Comparison of ENCODE assay signal across 26 mouse cellular contexts in the genomic region with DNA sequence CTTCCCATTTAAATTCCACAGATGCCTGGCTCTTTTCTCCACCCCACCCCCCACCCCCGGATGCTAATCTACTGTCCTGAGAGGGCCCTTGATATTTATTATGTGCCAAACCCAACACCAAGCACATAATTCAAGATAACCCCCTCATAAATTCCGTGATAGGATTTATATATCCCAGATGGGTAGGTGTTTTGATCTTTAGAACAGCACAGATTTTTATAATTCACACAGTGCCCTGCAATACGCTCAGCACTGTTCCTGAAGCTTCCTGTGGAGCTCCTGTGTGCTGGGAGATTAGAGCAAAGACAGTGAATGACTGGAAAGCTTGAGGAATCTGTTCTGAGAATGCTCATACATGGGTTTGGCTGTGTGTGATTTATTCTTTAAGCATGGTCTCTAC.
DNase-seq lines count a peak whose midpoint lies in the region; TF ChIP-seq lines count a peak whose summit lies in the region.
"Had no signal": no experiment of that assay in that cellular context is flagged by ENCODE, and none has a peak within 500 bp of the region (broad histone marks: within the 10 kb centered on the region; RNA-seq: fewer than 3 reads in every experiment).

No protein-coding gene starts in this region.

- 28% methylated on average over 3 of the region's 3 CpGs for WGBS in heart, embryonic 10.5 days
- WGBS in limb, embryonic 10.5 days: 8% methylated on average over 3 of the region's 3 CpGs

- H3K27me3 ChIP-seq in heart, embryonic 10.5 days (ENCODE audit: insufficient read depth, poor library complexity, severe bottlenecking): no peaks in the 10 kb centered on the region
- no peaks in the 10 kb centered on the region for H3K27me3 ChIP-seq in limb, embryonic 10.5 days (ENCODE audit: low read depth, poor library complexity, severe bottlenecking)
- H3K27me3 ChIP-seq: heart, embryonic 15.5 days; stomach, embryonic 15.5 days had no signal

- intact Hi-C loops in heart, postnatal 14 days (cut with DNase I): no loop called here
- intact Hi-C loops in left cerebral cortex, postnatal 25 days (cut with DNase I): no loop called here

- TF ChIP-seq CTCF in brain, embryonic 14.5 days (IDR thresholded peaks at IDR 0.05; ENCODE audit: borderline replicate concordance, extremely low read depth, insufficient read depth, insufficient read length): no peak

- peaks cover 22% of the 10 kb centered on the region for H3K4me1 ChIP-seq in heart, embryonic 10.5 days
- H3K4me1 ChIP-seq in limb, embryonic 10.5 days: peaks cover 45% of the 10 kb centered on the region
- H3K4me1 ChIP-seq: stomach, embryonic 15.5 days had no signal

- peak overlapping the region; percentile 36; the same call in 1 of the 2 replicates for H3K27ac ChIP-seq in heart, embryonic 10.5 days
- H3K27ac ChIP-seq in limb, embryonic 10.5 days: peak overlapping the region; percentile 74
- H3K27ac ChIP-seq: heart, embryonic 15.5 days; kidney, postnatal 0 days; left cerebral cortex, adult 2 months; liver, embryonic 14.5 days; stomach, embryonic 15.5 days had no signal

- no peak for DNase-seq in heart, embryonic 10.5 days (ENCODE audit: low spot score)
- DNase-seq in heart, postnatal 14 days: no peak
- DNase-seq in brain, embryonic 14.5 days (ENCODE audit: low read depth): peak; percentile 12
- no peak for DNase-seq in limb, embryonic 10.5 days (ENCODE audit: low spot score)
- peak; percentile 78 for DNase-seq in mesoderm, embryonic 11.5 days (ENCODE audit: low read depth, low spot score)
- DNase-seq in left cerebral cortex, postnatal 25 days (ENCODE audit: low spot score in 2 of 2): no peak
- no peak for DNase-seq in lung, postnatal 14 days
- DNase-seq: adrenal gland, postnatal 36 days; cerebellum, adult 11 months; cerebellum, postnatal 10 days; gastrocnemius, postnatal 25 days; heart, adult 18-20 months; heart, postnatal 4 days; kidney, adult 18-20 months; layer of hippocampus, adult 9-11 months; left cerebral cortex, postnatal 4 days; lung, embryonic 14.5 days; lung, postnatal 4 days; right cerebral cortex, adult 18-20 months; right cerebral cortex, postnatal 4 days; thymus, postnatal 36 days had no signal

- no peaks in the 10 kb centered on the region for H3K36me3 ChIP-seq in heart, embryonic 10.5 days
- H3K36me3 ChIP-seq in limb, embryonic 10.5 days: no peaks in the 10 kb centered on the region
- H3K36me3 ChIP-seq: heart, embryonic 15.5 days; stomach, embryonic 15.5 days had no signal

- no peaks in the 10 kb centered on the region for H3K9me3 ChIP-seq in heart, embryonic 10.5 days
- no peaks in the 10 kb centered on the region for H3K9me3 ChIP-seq in limb, embryonic 10.5 days (replicated peaks)
- H3K9me3 ChIP-seq: heart, embryonic 15.5 days; stomach, embryonic 15.5 days had no signal

- TF ChIP-seq POLR2A in brain, embryonic 14.5 days (IDR thresholded peaks at IDR 0.05; ENCODE audit: borderline replicate concordance, extremely low read depth, insufficient read depth, insufficient read length, poor library complexity, severe bottlenecking): no peak

- H3K4me3 ChIP-seq in heart, embryonic 10.5 days: no peak overlapping the region
- no peak overlapping the region for H3K4me3 ChIP-seq in limb, embryonic 10.5 days
- H3K4me3 ChIP-seq: heart, embryonic 15.5 days; left cerebral cortex, adult 2 months; stomach, embryonic 15.5 days had no signal

Comparison
In these comparisons a context has a peak if more than half of its experiments do, and no peak if none do; other contexts are left out.
1. DNase-seq: peak in brain, embryonic 14.5 days (single experiment) and mesoderm, embryonic 11.5 days (single experiment); none in heart, embryonic 10.5 days (single experiment), heart, postnatal 14 days (0 of 2), limb, embryonic 10.5 days (single experiment), left cerebral cortex, postnatal 25 days (0 of 2) and lung, postnatal 14 days (single experiment).